Mouse (Mus musculus) urinary bladder, postnatal 4 days (tissue): ENCODE data around the gene Ccdc157.

Source experiments
- DNase-seq, 2 experiments: peaks; one replicate each; pipeline ENCODE4 v3.0.0; 2021 to 2022; ENCODE audit warnings: low spot score in 2 of 2

Ccdc157 gene

DNA sequence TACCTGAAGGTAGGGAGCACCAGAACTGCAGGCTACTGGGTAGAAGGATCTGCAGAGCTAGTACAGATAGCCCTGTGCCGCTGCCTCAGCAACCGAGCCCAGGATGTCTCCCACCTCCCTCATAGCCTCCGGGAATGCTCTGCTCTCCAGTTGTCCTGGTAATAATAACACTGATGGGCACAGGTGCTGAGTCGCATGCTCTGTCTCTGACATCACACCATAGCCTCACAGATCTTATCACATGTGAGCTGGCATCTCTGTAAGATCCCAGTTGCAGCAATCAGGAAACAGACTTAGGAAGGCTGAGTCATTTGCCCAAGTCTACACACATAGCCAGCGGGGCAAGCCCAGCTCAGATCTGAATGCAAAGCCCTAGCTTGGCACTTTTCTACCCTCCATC, 58.2 kb downstream of the Ccdc157 start:
- DNase-seq: no peak

DNA sequence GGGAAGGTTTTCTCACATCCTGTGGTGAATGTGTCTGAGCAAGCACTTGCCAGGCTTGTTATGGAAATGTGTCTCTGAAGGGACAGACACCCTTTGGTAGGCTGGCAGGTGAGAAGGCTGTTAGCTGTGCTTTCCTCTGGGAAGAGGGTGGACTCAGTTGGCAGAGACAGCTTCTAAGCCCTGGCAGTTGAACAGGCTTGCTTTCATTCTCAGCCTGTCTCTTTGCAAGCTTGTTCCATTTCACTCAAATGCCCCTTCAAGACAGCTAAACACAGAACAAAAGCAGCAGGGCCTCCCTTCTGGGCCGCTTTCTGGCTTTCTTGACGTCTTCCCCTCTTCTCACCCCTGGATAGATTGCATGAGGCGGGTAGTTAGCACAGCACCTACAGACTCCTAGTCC, 60.6 kb downstream of the Ccdc157 start:
- DNase-seq: no peak

- DNase-seq: no peak
Measured at GRCm38 (mm10) chr11:4098816-4099215, 61.3 kb downstream of the Ccdc157 start.

DNA sequence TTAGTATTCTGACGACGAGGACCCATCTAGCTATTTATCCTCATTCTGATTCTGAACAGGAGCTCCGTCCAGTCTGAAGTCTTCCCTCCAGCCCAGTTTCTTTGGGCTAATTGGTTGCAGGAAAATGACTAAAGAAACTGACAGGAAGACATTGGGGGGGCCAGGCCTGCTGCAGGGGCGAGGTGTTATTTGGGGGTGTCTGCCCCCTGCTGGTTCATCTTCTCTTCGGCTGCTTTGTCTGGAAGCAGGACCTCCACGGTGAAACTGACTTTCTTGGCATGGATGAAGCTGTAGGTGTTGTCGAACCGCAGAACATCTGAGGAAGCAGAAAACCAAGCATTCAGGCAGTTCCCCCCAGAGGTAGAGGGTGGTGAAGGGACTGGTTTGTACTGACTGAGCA, 62.0 kb downstream of the Ccdc157 start:
- DNase-seq: no peak

GRCm38 (mm10) chr11:4097091-4097621, 62.9 kb downstream of the Ccdc157 start:
- no peak for DNase-seq

DNA sequence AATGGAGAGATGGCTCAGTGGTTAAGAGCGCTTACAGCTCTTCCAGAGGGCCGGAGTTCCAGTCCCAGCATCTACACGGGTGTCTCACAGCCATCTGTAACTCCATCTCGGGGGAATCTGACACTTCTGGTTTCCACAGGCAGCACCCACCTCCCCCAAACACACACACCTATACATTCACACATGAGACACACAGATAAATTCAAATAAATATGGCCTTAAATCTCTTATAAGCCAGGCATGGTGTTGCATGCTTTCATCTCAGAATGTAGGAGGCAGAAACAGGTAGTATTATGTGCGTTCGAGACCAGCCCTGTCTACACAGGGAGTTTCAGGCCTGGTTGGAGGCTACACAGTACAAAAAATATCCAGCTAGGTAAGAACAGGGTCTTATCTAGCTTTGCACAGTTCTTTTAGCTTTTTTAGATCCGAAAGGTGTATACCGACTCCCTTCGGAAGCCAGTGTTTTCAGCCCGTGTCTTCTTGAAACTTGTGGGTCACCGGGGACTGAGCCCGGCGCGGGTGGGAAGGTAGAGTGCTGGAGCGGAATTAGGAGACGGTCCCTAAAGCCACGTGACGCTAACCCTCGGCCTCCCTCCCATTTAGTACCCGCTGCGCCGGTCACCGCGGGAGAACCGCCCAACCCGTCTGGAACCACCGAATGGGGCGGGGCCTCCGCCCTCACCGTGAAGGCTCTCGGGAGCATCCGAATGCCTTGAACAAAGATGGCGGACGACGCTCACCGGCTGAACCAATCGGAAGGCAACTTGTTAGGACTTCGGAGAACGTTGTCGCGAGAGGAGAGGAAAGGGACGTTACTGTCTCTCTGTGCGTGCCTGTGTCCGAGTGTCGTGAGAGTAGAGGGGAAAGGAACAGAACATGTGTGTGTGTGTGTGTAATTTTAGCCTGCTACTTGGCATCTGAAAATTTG, 63.8 kb downstream of the Ccdc157 start:
- peak; percentile 97 to 98 for DNase-seq

- DNase-seq: peak in 1 of 2 experiments; percentile 32
Measured at GRCm38 (mm10) chr11:4095171-4096053, 64.7 kb downstream of the Ccdc157 start, which contains the start of gene Mtfp1. Gene Mtfp1 (minus strand): TSS chr11:4095445.

GRCm38 (mm10) chr11:4094378-4095170, 65.5 kb downstream of the Ccdc157 start:
- no peak for DNase-seq

DNA sequence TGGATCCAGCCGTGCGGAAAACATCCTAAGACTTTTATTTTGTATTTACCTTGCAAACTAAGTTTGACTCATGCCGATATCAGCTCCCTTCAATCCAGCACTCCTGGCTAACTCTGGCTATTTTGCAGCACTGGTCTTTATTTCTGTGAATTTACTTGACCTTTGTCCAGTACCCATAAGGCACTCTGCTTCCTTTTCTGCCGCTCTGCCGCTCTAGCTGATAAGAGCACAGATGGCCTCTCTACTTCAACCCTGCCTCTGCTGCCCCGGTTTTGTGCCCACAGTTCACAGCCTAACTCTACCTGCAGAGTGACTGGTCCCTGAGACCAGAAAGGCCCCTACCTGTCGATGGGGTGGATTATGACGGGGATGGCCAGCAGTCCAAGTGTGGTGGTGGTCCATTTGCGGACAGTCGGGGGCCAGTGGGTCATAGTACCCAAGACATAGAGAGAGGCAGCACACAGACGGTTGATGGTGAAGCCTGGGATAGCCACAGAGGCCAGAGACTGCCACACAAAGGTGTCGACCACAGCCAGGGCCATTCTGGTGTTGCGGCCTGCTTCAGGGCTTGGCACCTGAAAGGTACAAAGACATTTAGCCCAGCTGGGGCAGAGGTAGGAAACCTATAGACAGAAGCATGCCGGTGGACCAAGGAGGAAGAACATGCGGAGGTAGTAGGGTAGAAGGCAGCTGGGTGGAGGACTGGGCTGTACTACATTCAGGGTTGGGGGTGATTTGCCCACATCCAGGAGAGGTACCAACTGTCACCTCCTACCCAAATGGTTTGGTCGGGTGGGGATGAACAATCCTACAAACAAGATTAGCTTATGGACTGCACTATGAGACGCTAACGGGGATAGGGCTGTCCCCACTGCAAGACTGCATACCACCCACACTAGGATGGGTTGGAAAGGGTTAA, 66.4 kb downstream of the Ccdc157 start:
- DNase-seq: no peak
